Mouse (Mus musculus) lung, postnatal 0 days (tissue): ENCODE data around the gene Cfhr2.
"Not testable (repeated sequence)": the region's sequence is repeated elsewhere in the genome, so short reads cannot be mapped to it uniquely, and the experiment has no call there.

Experiments used
- CTCF ChIP-seq: IDR thresholded peaks from 2 replicates; pipeline ENCODE4 v1.5.1; 2016; ENCODE audit warnings: antibody characterized with exemption, mild to moderate bottlenecking
- EP300 ChIP-seq: IDR thresholded peaks from 2 replicates; pipeline ENCODE4 v1.6.1; 2016; ENCODE audit warnings: antibody characterized with exemption, mild to moderate bottlenecking, control low read depth

DNA sequence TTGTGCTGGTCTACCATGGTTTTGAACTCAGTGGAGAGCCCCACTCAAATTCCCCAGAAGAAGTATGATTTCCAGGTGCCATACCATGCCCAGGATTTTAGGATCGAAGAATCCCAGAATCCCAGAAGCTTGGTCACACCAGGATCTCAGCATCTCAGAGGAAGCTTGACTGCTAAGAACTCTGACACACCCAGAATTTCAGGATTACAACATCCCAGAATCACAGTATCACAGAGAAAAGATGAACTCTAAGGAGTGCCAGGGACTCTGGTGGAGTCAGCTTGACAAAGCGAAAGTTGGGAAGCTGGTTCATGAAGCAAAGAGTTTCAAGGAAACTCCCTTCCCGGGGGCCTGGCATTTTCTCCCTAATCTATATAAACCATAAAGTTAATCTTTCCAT, 88.6 kb downstream of the Cfhr2 start:
- not testable (repeated sequence) for TF ChIP-seq CTCF, EP300
